Mouse (Mus musculus) stomach, postnatal 0 days (tissue): ENCODE data around the gene Abcg1. TPM values are rescaled to one million over a fixed set of nuclear protein-coding genes. Genes with fewer than 3 reads are reported as not detected.

Source experiments
- ATAC-seq: fragments of 200-750 bp; cut with Nextera tagmentation; 2 replicates; pipeline ENCODE4 v1.8.0; 2017; ENCODE audit not compliant: low FRiP score, low TSS enrichment
- DNase-seq: peaks from one replicate; pipeline ENCODE4 v3.0.0-alpha.2; 2016; ENCODE audit warnings: low spot score
- H3K27ac ChIP-seq: fragments of 300-500 bp; sonication (generic); replicated peaks from 2 replicates; pipeline ENCODE4 v1.5.1; 2014; ENCODE audit warnings: mild to moderate bottlenecking, control low read depth
- H3K27me3 ChIP-seq: fragments of 300-500 bp; sonication (generic); 2 replicates; pipeline ENCODE4 v1.6.1; 2014; ENCODE audit warnings: low read length; ENCODE audit not compliant: control insufficient read depth, insufficient read depth
- H3K36me3 ChIP-seq: fragments of 300-500 bp; sonication (generic); 2 replicates; pipeline ENCODE4 v1.6.1; 2014; ENCODE audit warnings: low read length, mixed read lengths; ENCODE audit not compliant: control insufficient read depth, insufficient read depth
- H3K4me1 ChIP-seq: fragments of 300-500 bp; sonication (generic); replicated peaks from 2 replicates; pipeline ENCODE4 v1.6.1; 2014; ENCODE audit warnings: antibody characterized with exemption; ENCODE audit not compliant: control insufficient read depth, insufficient read depth
- H3K4me2 ChIP-seq: fragments of 300-500 bp; sonication (generic); replicated peaks from 2 replicates; pipeline ENCODE4 v1.6.1; 2014; ENCODE audit warnings: low read depth, mild to moderate bottlenecking, control low read depth, moderate library complexity
- H3K4me3 ChIP-seq: fragments of 300-500 bp; sonication (generic); 2 replicates; pipeline ENCODE4 v1.5.1; 2014; ENCODE audit warnings: low read depth, low read length, control low read depth
- H3K9ac ChIP-seq: fragments of 300-500 bp; sonication (generic); 2 replicates; pipeline ENCODE4 v1.6.1; 2014; ENCODE audit warnings: mild to moderate bottlenecking, low read length, control low read depth, mixed read lengths
- H3K9me3 ChIP-seq: fragments of 300-500 bp; sonication (generic); 2 replicates; pipeline ENCODE4 v1.6.1; 2016; ENCODE audit warnings: low read length; ENCODE audit not compliant: control insufficient read depth
- CTCF ChIP-seq: IDR thresholded peaks from 2 replicates; pipeline ENCODE4 v1.5.1; 2016; ENCODE audit warnings: antibody characterized with exemption, low read depth, mild to moderate bottlenecking, moderate library complexity
- EP300 ChIP-seq: optimal IDR thresholded peaks from 2 replicates; pipeline ENCODE3; 2016; ENCODE audit warnings: antibody characterized with exemption
- WGBS: fragments of 180-500 bp; shearing (Covaris S2); extraction: QIAGEN DNeasy Blood & Tissue Kit; methylation state at CpG from one replicate; pipeline ENCODE4 v1.1.7; 2014; 5-methylcytosine and 5-hydroxymethylcytosine counted together
- polyA plus RNA-seq: library from polyadenylated mRNA; unstranded; fragments of >200 nt; fragmentation: Nextera tagmentation; extraction: Ambion mirVana; gene quantifications from 2 replicates; pipeline ENCODE4 v1.2.1, GENCODE M21; 2015

The Abcg1 gene
- polyA plus RNA-seq, 1 experiment from 2014 or later, result 11.1 TPM

GRCm38 (mm10) chr17:31152966-31153499 is 95.6 kb downstream of the Abcg1 start:
- H3K27me3 ChIP-seq, result no peaks in the 10 kb centered on the region
- H3K4me1 ChIP-seq, result no peaks in the 10 kb centered on the region
- no peak overlapping the region for H3K9ac ChIP-seq
- no peaks in the 10 kb centered on the region for H3K36me3 ChIP-seq
- ATAC-seq (peak; percentile 83), DNase-seq (peak; percentile 74)
- 50% methylated on average over 9 of the region's 9 CpGs for WGBS
- no peak overlapping the region for H3K27ac ChIP-seq
- no peaks in the 10 kb centered on the region for H3K9me3 ChIP-seq
- H3K4me2 ChIP-seq, result no peak overlapping the region
- no peak for TF ChIP-seq EP300
- no peak for TF ChIP-seq CTCF
- no peak overlapping the region for H3K4me3 ChIP-seq

DNA sequence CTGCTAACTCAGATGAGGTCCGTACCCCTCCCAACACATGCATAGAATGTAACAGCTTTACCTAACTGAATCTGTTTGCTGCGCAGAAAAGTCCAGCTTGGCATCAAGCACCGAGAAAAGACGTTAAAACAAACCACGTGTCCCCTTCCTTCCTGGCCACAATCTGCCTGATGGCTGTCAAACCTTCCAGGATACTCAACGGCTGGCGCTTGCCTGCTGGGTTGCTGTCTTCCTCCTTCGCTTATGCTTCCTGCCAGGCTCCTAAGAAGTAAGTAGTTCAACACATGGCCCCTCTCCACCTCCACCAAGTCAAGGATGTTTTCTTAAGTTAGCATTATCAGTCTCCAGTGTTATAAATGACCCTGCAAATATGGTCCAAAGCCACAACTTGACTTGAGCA is 96.3 kb downstream of the Abcg1 start:
- H3K27ac ChIP-seq, result no peak overlapping the region
- H3K4me3 ChIP-seq, result no peak overlapping the region
- H3K4me2 ChIP-seq, result no peak overlapping the region
- WGBS, result 46% methylated on average over 8 of the region's 8 CpGs
- no peak for TF ChIP-seq CTCF
- no peak for TF ChIP-seq EP300
- DNase-seq (no peak), ATAC-seq (no peak)
- no peaks in the 10 kb centered on the region for H3K4me1 ChIP-seq
- H3K27me3 ChIP-seq, result no peaks in the 10 kb centered on the region
- no peaks in the 10 kb centered on the region for H3K9me3 ChIP-seq
- no peak overlapping the region for H3K9ac ChIP-seq
- no peaks in the 10 kb centered on the region for H3K36me3 ChIP-seq

DNA sequence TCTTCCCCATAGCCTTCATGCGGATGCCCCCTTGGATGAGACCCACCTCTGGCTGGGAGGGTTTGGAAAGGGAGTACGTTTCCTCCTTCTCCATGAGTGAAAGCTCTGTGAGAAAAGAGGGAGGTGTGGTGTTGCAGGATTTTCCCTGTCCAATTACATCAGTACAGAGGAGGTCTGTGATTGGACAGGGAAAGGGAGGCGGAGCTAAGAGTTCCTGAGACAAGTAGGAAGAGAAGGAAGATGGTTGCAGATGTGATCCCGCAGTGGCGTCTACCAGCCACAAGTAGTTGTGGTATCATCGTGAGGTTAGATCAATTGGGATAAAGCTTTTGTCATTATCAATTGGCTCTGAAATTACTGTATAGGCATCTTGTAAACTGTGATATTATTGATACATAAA is 100.4 kb downstream of the Abcg1 start:
- ATAC-seq, result no peak
- no peak for DNase-seq
- Histone ChIP-seq H3K9ac (no peak overlapping the region), H3K27me3 (no peaks in the 10 kb centered on the region), H3K4me1 (no peaks in the 10 kb centered on the region), H3K4me3 (no peak overlapping the region), H3K4me2 (no peak overlapping the region), H3K9me3 (no peaks in the 10 kb centered on the region), H3K27ac (no peak overlapping the region), H3K36me3 (no peaks in the 10 kb centered on the region)
- 77% methylated on average over 6 of the region's 6 CpGs for WGBS
- TF ChIP-seq CTCF, result no peak
- TF ChIP-seq EP300, result no peak

DNA sequence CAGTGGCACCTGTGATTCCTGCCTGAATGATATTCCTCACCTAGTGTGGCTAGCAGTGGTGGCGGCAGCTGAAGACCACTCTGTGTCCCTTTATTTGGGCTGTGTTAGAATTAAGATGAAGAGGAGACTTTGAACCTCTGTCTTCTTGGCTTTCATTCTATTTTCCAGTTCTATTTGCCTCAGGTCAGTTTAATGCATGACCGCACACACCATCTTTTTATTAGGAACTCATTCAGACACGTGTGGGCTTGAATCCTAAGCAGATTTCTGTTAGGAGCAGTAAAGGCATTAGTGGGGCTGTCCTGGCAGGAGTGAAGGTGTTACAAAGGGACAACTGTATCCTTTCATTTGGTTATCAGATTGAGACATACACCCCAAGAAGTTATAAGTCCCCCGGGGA is 102.8 kb downstream of the Abcg1 start:
- WGBS, result 77% methylated on average over 4 of the region's 4 CpGs
- DNase-seq, result no peak

GRCm38 (mm10) chr17:31162607-31163006 is 105.1 kb downstream of the Abcg1 start:
- TF ChIP-seq EP300 (no peak), CTCF (no peak)
- ATAC-seq, result peak; percentile 16

More for the DNA sequence above, 102.8 kb downstream of the Abcg1 start:
- no peak overlapping the region for H3K9ac ChIP-seq
- no peak overlapping the region for H3K27ac ChIP-seq
- ATAC-seq, result peak; percentile 4
- no peaks in the 10 kb centered on the region for H3K27me3 ChIP-seq
- no peaks in the 10 kb centered on the region for H3K9me3 ChIP-seq
- TF ChIP-seq CTCF (no peak), EP300 (no peak)
- H3K36me3 ChIP-seq, result no peaks in the 10 kb centered on the region
- no peaks in the 10 kb centered on the region for H3K4me1 ChIP-seq
- no peak overlapping the region for H3K4me2 ChIP-seq
- no peak overlapping the region for H3K4me3 ChIP-seq

DNA sequence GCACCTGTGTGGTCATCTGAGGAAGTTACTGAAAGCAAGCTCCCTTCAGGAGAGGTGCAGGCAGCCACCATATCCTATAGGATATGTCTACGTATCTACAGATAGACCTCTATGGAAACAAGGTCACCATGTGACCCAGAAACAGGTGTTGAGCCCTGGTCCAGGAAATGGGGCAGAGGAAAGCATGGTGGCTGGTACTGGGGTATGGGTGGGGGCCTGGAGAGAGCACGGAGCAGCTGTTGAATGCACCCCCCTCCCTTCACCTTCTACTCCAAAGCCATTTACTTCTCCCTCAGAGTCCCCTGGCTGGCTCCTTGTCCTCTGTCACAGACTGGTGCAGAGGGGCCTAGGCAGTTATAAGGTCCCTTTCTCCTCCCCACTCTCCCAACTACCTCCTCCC is 106.3 kb downstream of the Abcg1 start:
- peak overlapping the region; percentile 18; the same call in 1 of the 2 replicates for H3K4me3 ChIP-seq
- no peak for ATAC-seq
- TF ChIP-seq EP300 (no peak), CTCF (no peak)

More at GRCm38 (mm10) chr17:31162607-31163006, 105.1 kb downstream of the Abcg1 start:
- Histone ChIP-seq H3K36me3 (no peaks in the 10 kb centered on the region), H3K9me3 (no peaks in the 10 kb centered on the region), H3K4me3 (no peak overlapping the region), H3K4me1 (no peaks in the 10 kb centered on the region), H3K27me3 (no peaks in the 10 kb centered on the region), H3K4me2 (peak overlapping the region; percentile 19; the same call in 1 of the 2 replicates), H3K27ac (peak overlapping the region; percentile 24; the same call in 1 of the 2 replicates), H3K9ac (no peak overlapping the region)
- DNase-seq, result peak; percentile 63
- 69% methylated on average over 12 of the region's 12 CpGs for WGBS

More for the DNA sequence above, 106.3 kb downstream of the Abcg1 start:
- no peaks in the 10 kb centered on the region for H3K27me3 ChIP-seq
- WGBS, result 73% methylated on average over 2 of the region's 2 CpGs
- no peaks in the 10 kb centered on the region for H3K9me3 ChIP-seq
- H3K4me2 ChIP-seq, result peak overlapping the region; percentile 29; the same call in 1 of the 2 replicates
- no peak for DNase-seq
- peak overlapping the region; percentile 41 for H3K9ac ChIP-seq
- peak overlapping the region; percentile 79 for H3K27ac ChIP-seq
- no peaks in the 10 kb centered on the region for H3K4me1 ChIP-seq
- no peaks in the 10 kb centered on the region for H3K36me3 ChIP-seq
